Mouse (Mus musculus) lung, adult 2 months (tissue): ENCODE measurements around the gene Kat5. TPM values are rescaled to one million over a fixed set of nuclear protein-coding genes. Genes with fewer than 3 reads are reported as not detected.

Source experiments
- DNase-seq: peaks from one replicate; pipeline ENCODE4 v3.0.0; 2022
- H3K4me1 ChIP-seq: fragments of 200-500 bp; 2 replicates; pipeline ENCODE4 v1.6.1; 2011; ENCODE audit warnings: low read length; ENCODE audit not compliant: control insufficient read depth, insufficient read depth
- H3K4me3 ChIP-seq: fragments of 200-500 bp; replicated peaks from 2 replicates; pipeline ENCODE3; 2011; ENCODE audit warnings: low read depth, mild to moderate bottlenecking, control low read depth, low read length; ENCODE audit errors: extremely low read depth
- CTCF ChIP-seq: fragments of 200-500 bp; IDR thresholded peaks from 2 replicates; pipeline ENCODE4 v1.5.1; 2011; ENCODE audit warnings: mild to moderate bottlenecking, low read length, control low read depth; ENCODE audit not compliant: insufficient read depth
- POLR2A ChIP-seq: fragments of 200-500 bp; IDR thresholded peaks from 2 replicates; pipeline ENCODE4 v1.6.1; 2011; ENCODE audit warnings: low read depth, mild to moderate bottlenecking, control low read depth, low read length, borderline replicate concordance; ENCODE audit errors: extremely low read depth
- WGBS: fragments of 180-500 bp; shearing (Covaris S2); methylation state at CpG from one replicate; pipeline ENCODE4 v1.1.7; 2018; 5-methylcytosine and 5-hydroxymethylcytosine counted together
- polyA plus RNA-seq: library from polyadenylated mRNA; depleted of rRNA; stranded (reverse); fragments of >200 nt; gene quantifications from 2 replicates; pipeline ENCODE4 v1.2.3, GENCODE M21; 2012

Kat5 gene
- polyA plus RNA-seq, 1 experiment: 75.7 TPM

DNA sequence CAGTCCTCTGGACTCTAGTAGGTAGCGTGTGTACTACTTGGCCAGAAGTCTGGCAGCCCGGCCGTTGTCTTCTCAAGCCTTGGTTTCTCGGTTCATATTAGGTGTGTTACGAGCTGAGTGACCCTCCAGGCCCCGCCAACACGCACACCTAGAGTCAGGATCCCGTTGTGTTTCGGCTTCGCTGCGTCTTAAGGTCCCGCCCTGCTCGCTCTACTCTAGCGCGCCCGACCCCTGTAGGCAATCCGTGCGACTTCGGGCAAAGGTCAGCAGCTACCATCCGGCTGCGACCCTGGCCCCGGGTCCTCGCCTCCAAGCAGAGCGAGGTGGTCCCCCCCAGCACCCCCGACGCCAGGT lies 42.9 kb downstream of the Kat5 start:
- WGBS: 2% methylated on average over 26 of the region's 26 CpGs
- TF ChIP-seq CTCF (no peak), POLR2A (no peak)
- Histone ChIP-seq H3K4me1 (peaks cover 5% of the 10 kb centered on the region; the same call in 1 of the 2 replicates), H3K4me3 (peak overlapping the region; percentile 92)
- no peak for DNase-seq

DNA sequence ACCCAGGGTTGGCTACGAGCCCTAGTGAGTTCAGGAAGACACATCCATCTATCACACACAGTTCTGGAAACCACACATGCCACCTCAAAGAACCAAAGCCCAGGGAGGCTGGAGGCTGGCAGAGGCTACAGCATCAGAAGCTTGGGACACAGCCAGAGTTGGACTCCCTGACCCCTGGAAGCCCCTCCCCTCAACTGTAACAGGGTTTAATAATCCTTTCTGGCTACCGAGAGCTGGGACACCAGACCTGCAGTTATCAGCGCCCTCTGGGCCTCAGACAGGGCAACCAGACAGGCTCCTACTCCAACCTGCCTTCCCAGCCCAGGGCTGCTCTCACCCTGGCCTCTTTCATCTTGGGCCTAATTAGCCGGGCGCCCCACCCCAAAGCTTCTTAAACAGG lies 43.7 kb downstream of the Kat5 start:
- Histone ChIP-seq H3K4me3 (no peak overlapping the region), H3K4me1 (peaks cover 7% of the 10 kb centered on the region; the same call in 1 of the 2 replicates)
- 74% methylated on average over 5 of the region's 5 CpGs for WGBS
- no peak for TF ChIP-seq CTCF
- DNase-seq: no peak

DNA sequence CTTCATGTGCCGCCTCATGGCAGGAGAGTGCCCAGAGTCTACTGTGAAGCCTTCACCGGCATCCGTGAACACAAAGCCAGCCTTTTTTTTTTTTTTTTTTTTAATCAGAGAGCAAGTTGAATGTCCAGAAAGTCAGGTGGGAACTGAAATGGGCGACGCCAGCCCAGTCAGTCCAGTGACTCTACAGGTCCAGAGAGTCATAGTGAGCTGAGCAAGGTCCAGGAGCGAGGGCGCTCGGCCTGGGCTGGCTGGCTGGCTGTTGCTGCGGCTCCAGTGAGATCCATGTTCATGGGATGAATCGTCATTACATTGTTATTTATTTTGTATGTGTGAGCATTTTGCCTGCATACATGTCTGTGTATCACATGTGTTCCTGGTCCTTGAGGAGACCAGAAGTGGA lies 47.3 kb downstream of the Kat5 start:
- DNase-seq: no peak
- TF ChIP-seq CTCF: no peak
- no peak for TF ChIP-seq POLR2A
- Histone ChIP-seq H3K4me1 (peaks cover 7% of the 10 kb centered on the region; the same call in 1 of the 2 replicates), H3K4me3 (no peak overlapping the region)
- 90% methylated on average over 10 of the region's 10 CpGs for WGBS

DNA sequence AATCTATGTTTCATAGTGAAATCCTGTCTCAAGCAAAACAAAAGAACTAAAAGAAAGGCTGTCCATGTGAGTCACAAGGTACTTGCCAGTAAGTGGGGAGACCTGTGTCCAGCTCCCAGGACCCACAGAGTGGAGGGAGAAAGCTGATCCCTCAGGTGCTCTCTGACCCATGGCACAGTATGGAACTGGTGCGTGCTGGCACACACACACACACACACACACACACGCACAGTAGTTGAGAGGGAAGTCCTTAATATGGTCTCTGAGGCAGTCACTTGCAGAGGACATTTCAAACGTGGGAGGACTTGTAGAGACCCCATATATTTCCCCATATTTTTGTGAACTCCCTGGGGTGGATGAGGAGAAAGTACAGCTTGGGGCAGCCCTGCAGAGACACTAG lies 48.2 kb downstream of the Kat5 start:
- no peak for DNase-seq
- H3K4me1 ChIP-seq: peaks cover 7% of the 10 kb centered on the region; the same call in 1 of the 2 replicates
- 48% methylated on average over 3 of the region's 3 CpGs for WGBS
- no peak overlapping the region for H3K4me3 ChIP-seq
- TF ChIP-seq POLR2A: no peak
- no peak for TF ChIP-seq CTCF

DNA sequence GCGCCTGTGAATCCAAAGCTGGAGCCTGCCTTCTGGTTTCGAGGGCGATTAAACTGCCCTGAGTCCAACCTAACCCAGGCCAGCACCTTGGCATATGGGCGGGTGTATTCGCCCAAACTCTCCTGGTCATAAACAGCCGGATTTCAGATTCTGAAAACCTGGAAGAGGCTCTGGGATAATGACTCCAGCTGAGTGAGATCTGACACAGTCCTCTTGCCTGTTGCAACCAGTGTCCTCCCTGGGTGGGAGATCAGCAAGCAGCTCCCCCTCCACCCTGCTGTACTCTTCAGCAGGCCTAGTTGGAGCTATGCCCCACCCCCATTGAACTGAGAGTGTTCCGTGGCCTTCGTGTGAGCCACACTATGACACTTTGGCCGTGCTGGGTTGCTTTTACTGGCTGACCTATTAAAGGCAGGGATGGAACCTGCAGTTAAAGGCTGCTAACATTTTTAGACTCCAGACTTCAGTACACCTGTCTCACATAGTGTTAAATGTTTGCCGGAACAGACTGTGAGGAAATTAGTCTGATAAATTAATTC lies 48.7 kb downstream of the Kat5 start:
- TF ChIP-seq POLR2A (no peak), CTCF (no peak)
- no peak overlapping the region for H3K4me3 ChIP-seq
- H3K4me1 ChIP-seq: 0 out of 2 replicates have a peak, but pooled peaks cover 4% of the 10 kb centered on the region
- DNase-seq: no peak
- WGBS: 27% methylated on average over 10 of the region's 10 CpGs

DNA sequence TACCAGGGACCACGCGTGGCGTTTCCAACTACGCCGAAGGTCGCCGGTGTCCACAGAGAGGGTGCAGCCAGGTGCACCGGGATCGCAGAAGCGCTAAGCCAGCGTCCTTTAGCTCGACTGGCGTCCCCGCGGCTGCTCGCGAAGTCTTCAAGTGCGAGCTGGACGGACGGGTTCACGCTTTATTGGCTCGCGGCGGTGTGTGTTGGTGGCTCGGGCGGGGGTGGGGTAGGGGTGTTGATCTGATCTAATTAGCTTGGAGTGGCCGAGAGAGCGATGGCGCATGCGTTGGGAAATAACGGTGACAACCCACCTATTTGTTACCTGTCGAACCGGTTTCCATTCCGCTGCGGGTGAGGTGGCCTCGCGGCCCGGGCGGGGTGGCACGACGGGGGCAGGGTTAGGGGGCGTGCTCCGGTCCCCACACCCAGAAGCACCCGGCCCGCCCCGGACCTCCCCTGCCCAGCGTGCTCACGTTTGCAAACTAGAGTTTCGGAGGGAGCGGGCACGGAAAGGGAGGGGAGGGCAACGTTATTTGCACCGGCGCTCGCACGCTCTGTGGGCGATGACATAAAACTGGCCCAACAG lies 49.5 kb downstream of the Kat5 start, which contains the start of gene Ovol1:
Gene Ovol1, minus strand, starts transcription at position 190 of the 585 bp plus-strand sequence.
- TF ChIP-seq CTCF: no peak
- peak; percentile 76; the same call in 1 of the 2 replicates for TF ChIP-seq POLR2A
- 2% methylated on average over 57 of the region's 57 CpGs for WGBS
- Histone ChIP-seq H3K4me3 (peak within 1 kb of the TSS; percentile 47), H3K4me1 (0 out of 2 replicates have a peak, but pooled peaks cover 4% of the 10 kb centered on the region)
- DNase-seq: peak; percentile 73

DNA sequence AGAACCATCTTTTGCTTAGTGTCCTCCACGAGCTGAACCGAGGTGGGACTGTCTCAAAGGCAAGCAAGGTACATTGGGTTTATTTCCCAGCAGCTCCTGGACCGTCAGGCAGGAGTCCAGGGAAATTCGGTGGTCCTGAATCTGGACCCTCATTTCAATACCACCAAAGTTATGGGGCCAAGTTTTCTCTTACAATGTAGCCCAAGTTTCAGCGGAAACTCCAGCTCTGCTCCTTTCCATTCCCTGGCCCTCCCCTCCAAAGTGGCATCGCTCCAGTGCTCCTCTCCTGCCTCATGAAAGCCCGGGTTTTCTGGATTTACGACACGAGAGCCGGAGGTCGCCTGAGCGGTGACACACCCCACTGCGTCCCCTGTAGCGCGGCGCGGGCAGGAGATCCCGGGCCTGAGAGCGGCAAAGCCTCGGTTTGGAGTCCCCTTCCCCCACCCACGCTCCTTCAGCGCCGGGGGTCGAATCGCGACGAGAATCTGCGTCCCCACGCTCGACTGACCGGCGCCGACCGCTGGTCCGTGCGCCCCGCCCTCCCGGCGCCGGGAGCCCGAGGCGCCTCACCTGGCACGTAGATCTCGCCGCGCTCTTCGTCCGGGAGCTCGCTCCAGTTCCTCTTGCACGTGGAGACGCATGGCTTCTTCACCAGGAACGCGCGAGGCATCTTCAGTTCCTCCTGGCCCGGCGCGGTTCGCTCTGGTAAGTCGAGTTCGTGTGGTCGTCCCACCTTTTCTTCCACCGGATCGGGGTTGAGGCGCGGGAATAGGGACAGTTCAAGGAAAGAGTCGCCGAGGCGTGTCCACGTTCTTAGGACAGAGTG lies 50.2 kb downstream of the Kat5 start:
- Histone ChIP-seq H3K4me1 (0 out of 2 replicates have a peak, but pooled peaks cover 4% of the 10 kb centered on the region), H3K4me3 (peak overlapping the region; percentile 47)
- TF ChIP-seq POLR2A: no peak
- no peak for DNase-seq
- 1% methylated on average over 69 of the region's 69 CpGs for WGBS

DNA sequence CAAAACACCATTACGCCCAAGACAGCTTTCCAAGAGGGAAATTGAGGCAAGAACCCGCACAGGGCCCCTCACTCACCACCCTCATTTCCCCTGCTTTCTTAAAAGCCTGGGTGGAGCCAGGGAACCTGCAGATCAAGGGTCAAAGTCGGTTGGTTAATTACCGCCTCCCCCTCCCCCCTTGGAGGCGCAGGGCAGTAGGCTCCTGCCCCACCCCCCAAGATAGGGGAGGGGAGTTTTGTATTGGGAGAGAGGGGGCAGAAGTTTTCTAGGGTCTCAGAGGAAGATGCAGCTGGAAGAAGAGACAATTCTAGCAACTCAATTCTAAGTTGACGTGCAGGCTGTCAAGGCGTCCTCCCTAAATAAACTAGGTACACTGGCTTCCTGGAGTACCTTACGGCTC lies 50.8 kb downstream of the Kat5 start:
- TF ChIP-seq POLR2A: no peak
- no peak for TF ChIP-seq CTCF
- 42% methylated on average over 7 of the region's 8 CpGs for WGBS
- Histone ChIP-seq H3K4me3 (no peak overlapping the region), H3K4me1 (0 out of 2 replicates have a peak, but pooled peaks cover 4% of the 10 kb centered on the region)
- DNase-seq: no peak

DNA sequence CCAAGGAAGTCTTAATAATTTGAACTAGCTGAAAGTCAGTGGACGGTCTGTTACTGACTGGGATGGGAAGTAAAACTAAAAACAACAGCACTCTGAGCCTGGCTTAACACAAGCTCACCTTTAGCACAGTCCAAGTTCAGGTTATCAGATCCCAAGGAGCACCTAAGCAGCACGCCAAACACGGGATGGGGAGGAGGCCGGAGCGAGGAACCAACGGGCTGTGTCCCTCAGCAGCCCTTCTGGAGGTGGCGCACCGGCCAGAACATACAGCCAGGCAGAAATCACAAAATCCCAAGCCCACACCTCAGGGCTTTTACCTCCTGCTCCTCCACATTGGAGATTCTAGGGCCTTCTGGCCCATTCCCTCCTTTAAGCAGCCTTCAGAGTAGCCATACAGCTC lies 51.3 kb downstream of the Kat5 start:
- TF ChIP-seq CTCF: no peak
- TF ChIP-seq POLR2A: no peak
- DNase-seq: no peak
- 72% methylated on average over 8 of the region's 8 CpGs for WGBS
- Histone ChIP-seq H3K4me1 (0 out of 2 replicates have a peak, but pooled peaks cover 4% of the 10 kb centered on the region), H3K4me3 (no peak overlapping the region)

DNA sequence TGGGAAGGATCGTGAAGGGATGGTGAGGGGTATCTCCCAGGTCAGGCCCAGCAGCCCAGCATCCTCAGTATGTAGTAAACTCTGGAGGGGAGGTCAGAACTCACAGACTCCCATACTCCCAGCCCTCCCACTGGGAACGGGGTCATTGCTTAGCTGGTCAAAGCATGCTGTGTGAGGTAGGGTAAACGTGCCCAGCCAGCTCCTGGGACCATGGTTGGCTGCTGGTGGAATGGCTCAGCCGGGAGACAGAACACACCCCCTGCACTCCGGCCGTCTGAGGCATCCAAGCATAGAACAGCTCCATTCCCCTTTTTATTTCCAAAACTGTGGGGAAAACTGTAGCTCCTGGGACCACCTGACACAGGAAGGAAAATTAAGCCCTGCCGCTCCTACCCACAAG lies 51.9 kb downstream of the Kat5 start:
- TF ChIP-seq POLR2A (no peak), CTCF (no peak)
- Histone ChIP-seq H3K4me3 (no peak overlapping the region), H3K4me1 (0 out of 2 replicates have a peak, but pooled peaks cover 4% of the 10 kb centered on the region)
- WGBS: 60% methylated on average over 7 of the region's 7 CpGs
- no peak for DNase-seq
